20 mouse cellular contexts compared by ENCODE assay signal in genomic region chr1:36054967-36055357, GRCm38 (mm10). TPM values are rescaled to one million over a fixed set of nuclear protein-coding genes. Genes with fewer than 3 reads are reported as not detected.
DNase-seq lines count a peak whose midpoint lies in the region; ATAC-seq and TF ChIP-seq lines count a peak whose summit lies in the region.
"Had no signal": no experiment of that assay in that cellular context is flagged by ENCODE, and none has a peak within 500 bp of the region (broad histone marks: within the 10 kb centered on the region; RNA-seq: fewer than 3 reads in every experiment).

No protein-coding gene starts in this region.

- TF ChIP-seq RAD21 in CH12.LX (IDR thresholded peaks at IDR 0.05; ENCODE audit: low read depth, low read length) (no peak), MEL (IDR thresholded peaks at IDR 0.05; ENCODE audit: low read depth, low read length) (no peak)

- no peak overlapping the region for H3K4me2 ChIP-seq in CH12.LX (ENCODE audit: insufficient read depth, low read depth, poor library complexity, severe bottlenecking)
- H3K4me2 ChIP-seq in liver, embryonic 14.5 days (ENCODE audit: low read depth) = 0 out of 2 replicates have a peak overlapping the region, but pooled peaks have one; percentile 1
- H3K4me2 ChIP-seq: limb, embryonic 12.5 days had no signal

- H3K27ac ChIP-seq in heart, embryonic 10.5 days = no peak overlapping the region
- H3K27ac ChIP-seq in CH12.LX (ENCODE audit: insufficient read depth, low read depth) (no peak overlapping the region), MEL (ENCODE audit: control insufficient read depth, low read depth, low read length) (peak overlapping the region; percentile 73)
- no peak overlapping the region for H3K27ac ChIP-seq in liver, embryonic 14.5 days
- H3K27ac ChIP-seq: forebrain, embryonic 10.5 days; hindbrain, embryonic 10.5 days; limb, embryonic 12.5 days had no signal

- TF ChIP-seq CTCF in CH12.LX (conservative IDR thresholded peaks at IDR 0.05 in 1 of 2, IDR thresholded peaks at IDR 0.05 in 1 of 2; ENCODE audit: low read depth in 2 of 2, low read length in 2 of 2) = no peak
- no peak for TF ChIP-seq CTCF in MEL (IDR thresholded peaks at IDR 0.05 in 2 of 3, conservative IDR thresholded peaks at IDR 0.05 in 1 of 3; ENCODE audit: control insufficient read depth in 1 of 3, insufficient read depth in 1 of 3, low read depth in 2 of 3, low read length in 3 of 3, poor library complexity in 1 of 3, severe bottlenecking in 1 of 3)
- TF ChIP-seq CTCF in liver, embryonic 14.5 days (IDR thresholded peaks at IDR 0.05; ENCODE audit: low read depth) = no peak

- in situ Hi-C loops in CH12.LX (cut with MboI; ENCODE audit: low pct_ligation_motif_present, low pct_unique_long_range_greater_than_20kb, low sequenced_read_pairs) = no loop called here

- no peak for TF ChIP-seq POLR2A in CH12.LX (IDR thresholded peaks at IDR 0.05; ENCODE audit: low read depth, low read length)
- TF ChIP-seq POLR2A in MEL (IDR thresholded peaks at IDR 0.05; ENCODE audit: control insufficient read depth in 1 of 2, insufficient read depth in 1 of 2, low read depth in 1 of 2, low read length in 2 of 2, poor library complexity in 1 of 2) = no peak

- H3K27me3 ChIP-seq in heart, embryonic 10.5 days (ENCODE audit: insufficient read depth, poor library complexity, severe bottlenecking) = no peaks in the 10 kb centered on the region
- H3K27me3 ChIP-seq in CH12.LX (replicated peaks) (no peaks in the 10 kb centered on the region), MEL (ENCODE audit: control insufficient read depth in 1 of 2, insufficient read depth in 2 of 2, low read length in 2 of 2) (no peaks in the 10 kb centered on the region)
- no peaks in the 10 kb centered on the region for H3K27me3 ChIP-seq in liver, embryonic 14.5 days (ENCODE audit: control insufficient read depth, insufficient read depth, low read length)
- H3K27me3 ChIP-seq: limb, embryonic 12.5 days had no signal

- 90% methylated on average over 7 of the region's 7 CpGs for WGBS in heart, embryonic 10.5 days
- WGBS in liver, embryonic 14.5 days (ENCODE audit: insufficient replicate concordance) = 70% methylated on average over 7 of the region's 7 CpGs

- H3K9me3 ChIP-seq in heart, embryonic 10.5 days = no peaks in the 10 kb centered on the region
- no peaks in the 10 kb centered on the region for H3K9me3 ChIP-seq in CH12.LX (replicated peaks; ENCODE audit: low read length)
- H3K9me3 ChIP-seq in MEL (replicated peaks; ENCODE audit: insufficient read depth, low read length) = no peaks in the 10 kb centered on the region
- H3K9me3 ChIP-seq in liver, embryonic 14.5 days (ENCODE audit: control insufficient read depth, low read length) = no peaks in the 10 kb centered on the region
- H3K9me3 ChIP-seq: forebrain, embryonic 10.5 days; hindbrain, embryonic 10.5 days; limb, embryonic 12.5 days had no signal

- H3K4me3 ChIP-seq in heart, embryonic 10.5 days = no peak overlapping the region
- H3K4me3 ChIP-seq in CH12.LX (replicated peaks in 1 of 3; ENCODE audit: low read depth in 2 of 3, low read length in 2 of 3, poor library complexity in 1 of 3) (no peak overlapping the region), MEL (ENCODE audit: control insufficient read depth in 1 of 2, insufficient read depth in 1 of 2, low read depth in 2 of 2, low read length in 2 of 2) (peak overlapping the region; percentile 26 to 30; a peak in 3 of 4 replicates)
- no peak overlapping the region for H3K4me3 ChIP-seq in liver, embryonic 14.5 days (ENCODE audit: insufficient read depth in 1 of 2, low read depth in 2 of 2, low read length in 2 of 2)
- H3K4me3 ChIP-seq: forebrain, embryonic 10.5 days; hindbrain, embryonic 10.5 days; limb, embryonic 12.5 days had no signal

- TF ChIP-seq EP300 in CH12.LX (IDR thresholded peaks at IDR 0.05; ENCODE audit: low read length) (no peak), MEL (IDR thresholded peaks at IDR 0.05; ENCODE audit: low read depth in 1 of 2, low read length in 2 of 2) (no peak)
- no peak for TF ChIP-seq EP300 in liver, embryonic 14.5 days (IDR thresholded peaks at IDR 0.05; ENCODE audit: low read depth)

- H3K9ac ChIP-seq in CH12.LX (ENCODE audit: insufficient read depth, low read depth) (no peak overlapping the region), MEL (ENCODE audit: control insufficient read depth, low read depth, low read length, poor library complexity, severe bottlenecking) (peak overlapping the region; percentile 40)
- H3K9ac ChIP-seq in liver, embryonic 14.5 days (replicated peaks) = no peak overlapping the region
- H3K9ac ChIP-seq: limb, embryonic 12.5 days had no signal

- intact Hi-C loops in heart, postnatal 36 days (cut with DNase I) = no loop called here

- no peaks in the 10 kb centered on the region for H3K36me3 ChIP-seq in heart, embryonic 10.5 days
- H3K36me3 ChIP-seq in CH12.LX (replicated peaks in 1 of 2; ENCODE audit: control insufficient read depth in 1 of 2, insufficient read depth in 1 of 2, low read length in 1 of 2) (no peaks in the 10 kb centered on the region), MEL (ENCODE audit: control insufficient read depth in 1 of 2, insufficient read depth in 2 of 2, low read length in 2 of 2) (peaks cover 0 to 11% of the 10 kb centered on the region in 2 experiments; a peak in 2 of 4 replicates)
- H3K36me3 ChIP-seq in liver, embryonic 14.5 days (replicated peaks; ENCODE audit: control insufficient read depth, insufficient read depth, low read depth) = no peaks in the 10 kb centered on the region
- H3K36me3 ChIP-seq: forebrain, embryonic 10.5 days; hindbrain, embryonic 10.5 days; limb, embryonic 12.5 days had no signal

- H3K79me2 ChIP-seq in CH12.LX (replicated peaks; ENCODE audit: control insufficient read depth, extremely low read depth, insufficient read depth, poor library complexity, severe bottlenecking) = no peaks in the 10 kb centered on the region
- H3K79me2 ChIP-seq in MEL (ENCODE audit: control insufficient read depth, insufficient read depth, low read length, poor library complexity) = no peaks in the 10 kb centered on the region

- H3K4me1 ChIP-seq in heart, embryonic 10.5 days = peaks cover 11% of the 10 kb centered on the region
- H3K4me1 ChIP-seq in CH12.LX (ENCODE audit: control insufficient read depth in 1 of 2, insufficient read depth in 2 of 2) = peaks cover 14 to 35% of the 10 kb centered on the region in 2 experiments
- peaks cover 0 to 10% of the 10 kb centered on the region in 2 experiments; a peak in 3 of 4 replicates for H3K4me1 ChIP-seq in MEL (ENCODE audit: control insufficient read depth in 1 of 2, insufficient read depth in 2 of 2, low read length in 2 of 2)
- H3K4me1 ChIP-seq in liver, embryonic 14.5 days (replicated peaks; ENCODE audit: control insufficient read depth in 2 of 2, insufficient read depth in 2 of 2, low read length in 1 of 2) = peaks cover 12 to 21% of the 10 kb centered on the region in 2 experiments
- H3K4me1 ChIP-seq: limb, embryonic 12.5 days had no signal

- dilution Hi-C loops in CH12.LX (cut with MboI; ENCODE audit: extremely low pct_ligation_motif_present, extremely low pct_unique_long_range_greater_than_20kb, low sequenced_read_pairs) = no loop called here

- peak; percentile 61 for DNase-seq in heart, embryonic 10.5 days (ENCODE audit: low spot score)
- no peak for DNase-seq in heart, adult 9 months (ENCODE audit: low spot score in 2 of 2)
- no peak for DNase-seq in CH12.LX (ENCODE audit: extremely low read depth)
- DNase-seq in MEL (ENCODE audit: low read depth, low spot score) = no peak
- DNase-seq in liver, embryonic 14.5 days (ENCODE audit: low read depth in 3 of 3, low spot score in 3 of 3) = no peak
- no peak for DNase-seq in left cerebral cortex, adult 9 months (ENCODE audit: low spot score in 2 of 2)
- no peak for DNase-seq in heart, postnatal 36 days
- DNase-seq: adrenal gland, postnatal 25 days; cerebellum, adult 11 months; cerebellum, postnatal 10 days; kidney, adult 8-10 months; kidney, postnatal 14 days; lung, adult 2 months; lung, postnatal 36 days; thymus, adult 18-20 months; thymus, postnatal 4 days had no signal

- ATAC-seq in liver, embryonic 14.5 days (ENCODE audit: insufficient read depth) = no peak; the same call in 1 of the 2 replicates
- ATAC-seq in CD4-positive, CD25-positive, alpha-beta regulatory T cell, adult 4 months = no peak

TF ChIP-seq in CH12.LX, 34 proteins besides CTCF, POLR2A, EP300 and RAD21:
- TF ChIP-seq PAX5 (IDR thresholded peaks at IDR 0.05; ENCODE audit: low read length) (no peak), BHLHE40 (IDR thresholded peaks at IDR 0.05; ENCODE audit: low read depth, low read length) (peak; percentile 75)
TF ChIP-seq in CH12.LX: peak in this region for 1.

TF ChIP-seq in MEL, 35 proteins besides CTCF, POLR2A, EP300 and RAD21:
- TF ChIP-seq TCF12 (IDR thresholded peaks at IDR 0.05; ENCODE audit: low read depth, low read length) = no peak
- TF ChIP-seq MYB (IDR thresholded peaks at IDR 0.05; ENCODE audit: low read depth, low read length) = no peak
- no peak for TF ChIP-seq NELFE (IDR thresholded peaks at IDR 0.05; ENCODE audit: low read depth, low read length)
- TF ChIP-seq USF2 (IDR thresholded peaks at IDR 0.05; ENCODE audit: borderline replicate concordance in 1 of 2, insufficient read depth in 1 of 2, low read depth in 1 of 2, low read length in 2 of 2) = no peak
- no peak for TF ChIP-seq POLR2AphosphoS5 (IDR thresholded peaks at IDR 0.05; ENCODE audit: borderline replicate concordance, low read depth, low read length)
- no peak for TF ChIP-seq POLR2AphosphoS2 (IDR thresholded peaks at IDR 0.05; ENCODE audit: low read length)
- no peak for TF ChIP-seq MAFK (IDR thresholded peaks at IDR 0.05; ENCODE audit: borderline replicate concordance, low read depth, low read length)

RNA-seq across cellular contexts. Expression of gene Hs6st1, which starts 13.2 kb away (rescaled TPM):
- polyA plus RNA-seq in heart, embryonic 10.5 days (2016; fragmentation: Nextera tagmentation; extraction: Ambion mirVana) = 3.5 and 5.7 TPM in 2 replicates
- total RNA-seq in CH12.LX (2012; rRNA removed) (14.0 and 17.7 TPM in 2 replicates), CH12.LX (2014; rRNA removed) (8.2 and 9.1 TPM in 2 replicates), MEL (2012; rRNA removed) (30.3 and 33.0 TPM in 2 replicates)
- polyA plus RNA-seq in CH12.LX (2012; ENCODE audit: insufficient read length, low read depth) (18.1 and 18.6 TPM in 2 replicates), MEL (2012; ENCODE audit: insufficient read depth in 1 of 2, insufficient read length in 2 of 2, low read depth in 1 of 2, low replicate concordance in 2 of 2, missing spikeins in 1 of 2) (10 to 100 TPM; 45.7 to 52.0 TPM)
- polyA plus RNA-seq in liver, embryonic 14.5 days (2012; rRNA removed) = 29.3 and 31.0 TPM in 2 replicates
- polyA plus RNA-seq in liver, embryonic 14.5 days (2014; fragmentation: Nextera tagmentation; extraction: Ambion mirVana) = 6.8 and 12.0 TPM in 2 replicates
- 1 to 10 TPM; 4.3 to 4.7 TPM for polyA plus RNA-seq in CD4-positive, CD25-positive, alpha-beta regulatory T cell, adult 4 months (2017; shearing (Covaris generic))
- total RNA-seq in heart, postnatal 36 days (2021) = 10 to 100 TPM; 21.3 to 23.1 TPM

Comparison
In these comparisons a context has a peak if more than half of its experiments do, and no peak if none do; other contexts are left out.
1. H3K4me3 ChIP-seq: peak in MEL (2 of 2); none in heart, embryonic 10.5 days (single experiment), CH12.LX (0 of 3) and liver, embryonic 14.5 days (0 of 2).